Comparison of ENCODE assay signal across 9 mouse cellular contexts in genomic region chr5:115441205-115441849, GRCm38 (mm10). TPM values are rescaled to one million over a fixed set of nuclear protein-coding genes. Genes with fewer than 3 reads are reported as not detected.
DNase-seq lines count a peak whose midpoint lies in the region; ATAC-seq lines count a peak whose summit lies in the region.
"Had no signal": no experiment of that assay in that cellular context is flagged by ENCODE, and none has a peak within 500 bp of the region (broad histone marks: within the 10 kb centered on the region; RNA-seq: fewer than 3 reads in every experiment).

No protein-coding gene starts in this region.

- H3K4me1 ChIP-seq in forebrain, embryonic 15.5 days = peaks cover 41% of the 10 kb centered on the region
- H3K4me1 ChIP-seq in hindbrain, embryonic 15.5 days (replicated peaks) = peaks cover 33% of the 10 kb centered on the region

- H3K9me3 ChIP-seq in forebrain, embryonic 15.5 days = no peaks in the 10 kb centered on the region
- no peaks in the 10 kb centered on the region for H3K9me3 ChIP-seq in hindbrain, embryonic 15.5 days

- no peak for ATAC-seq in forebrain, embryonic 15.5 days (replicated peaks)
- ATAC-seq in hindbrain, embryonic 15.5 days (ENCODE audit: low FRiP score, low read depth) = no peak

- no peak overlapping the region for H3K4me3 ChIP-seq in forebrain, embryonic 15.5 days
- H3K4me3 ChIP-seq in hindbrain, embryonic 15.5 days = no peak overlapping the region

- H3K9ac ChIP-seq in forebrain, embryonic 15.5 days (replicated peaks) = no peak overlapping the region
- H3K9ac ChIP-seq in hindbrain, embryonic 15.5 days = no peak overlapping the region

- H3K27ac ChIP-seq in forebrain, embryonic 15.5 days (replicated peaks) = peak overlapping the region; percentile 100
- H3K27ac ChIP-seq in hindbrain, embryonic 15.5 days (replicated peaks) = 0 out of 2 replicates have a peak overlapping the region, but pooled peaks have one; percentile 1

- H3K4me2 ChIP-seq in forebrain, embryonic 15.5 days (replicated peaks) = no peak overlapping the region
- no peak overlapping the region for H3K4me2 ChIP-seq in hindbrain, embryonic 15.5 days

- peak; percentile 36 for DNase-seq in MEL-GATA-1-ER (ENCODE audit: extremely low read depth, low read depth)
- DNase-seq in c-Kit-positive CD71-positive TER-119-positive erythroid progenitor cells, embryonic 14.5 days (ENCODE audit: low spot score) = peak; percentile 66
- peak; percentile 61 for DNase-seq in left cerebral cortex, adult 11 months (ENCODE audit: low spot score)
- DNase-seq in mesoderm, embryonic 11.5 days (ENCODE audit: low read depth, low spot score) = peak; percentile 86
- peak; percentile 67 for DNase-seq in right cerebral cortex, postnatal 4 days
- DNase-seq in yolk sac, embryonic 10.5 days (ENCODE audit: low spot score) = peak; percentile 65

- 27% methylated on average over 14 of the region's 14 CpGs for WGBS in forebrain, embryonic 15.5 days
- WGBS in hindbrain, embryonic 15.5 days = 33% methylated on average over 14 of the region's 14 CpGs

- H3K36me3 ChIP-seq in forebrain, embryonic 15.5 days = peaks cover 60% of the 10 kb centered on the region
- H3K36me3 ChIP-seq in hindbrain, embryonic 15.5 days = peaks cover 44% of the 10 kb centered on the region

- no peaks in the 10 kb centered on the region for H3K27me3 ChIP-seq in forebrain, embryonic 15.5 days
- no peaks in the 10 kb centered on the region for H3K27me3 ChIP-seq in hindbrain, embryonic 15.5 days

RNA-seq across cellular contexts. Expression of gene Msi1, which starts 11.9 kb away (rescaled TPM):
- polyA plus RNA-seq in forebrain, embryonic 15.5 days (2015; fragmentation: Nextera tagmentation; extraction: Ambion mirVana) = 70.0 and 75.8 TPM in 2 replicates
- 59.9 and 60.3 TPM in 2 replicates for polyA plus RNA-seq in hindbrain, embryonic 15.5 days (2015; fragmentation: Nextera tagmentation; extraction: Ambion mirVana)

RNA-seq across cellular contexts. Expression of gene Pla2g1b, which starts 24.7 kb away (rescaled TPM):
- polyA plus RNA-seq in forebrain, embryonic 15.5 days (2015; fragmentation: Nextera tagmentation; extraction: Ambion mirVana) = not detected in 2 replicates
- 0.54 TPM in 1 of 2 replicates, not detected in the other for polyA plus RNA-seq in hindbrain, embryonic 15.5 days (2015; fragmentation: Nextera tagmentation; extraction: Ambion mirVana)
- polyA plus RNA-seq: liver, embryonic 16.5 days had no signal

RNA-seq across cellular contexts. Expression of gene Sirt4, which starts 43.2 kb away (rescaled TPM):
- 34.0 and 34.2 TPM in 2 replicates for polyA plus RNA-seq in forebrain, embryonic 15.5 days (2015; fragmentation: Nextera tagmentation; extraction: Ambion mirVana)
- 27.3 and 32.2 TPM in 2 replicates for polyA plus RNA-seq in hindbrain, embryonic 15.5 days (2015; fragmentation: Nextera tagmentation; extraction: Ambion mirVana)

Comparison
In these comparisons a context has a peak if more than half of its experiments do, and no peak if none do; other contexts are left out.
1. DNase-seq: peak in every context shown above with its lines; median percentile 86 in mesoderm, embryonic 11.5 days; 67 in right cerebral cortex, postnatal 4 days; 66 in c-Kit-positive CD71-positive TER-119-positive erythroid progenitor cells, embryonic 14.5 days; 65 in yolk sac, embryonic 10.5 days; 61 in left cerebral cortex, adult 11 months; 36 in MEL-GATA-1-ER.